Mouse (Mus musculus): ENCODE data around the gene Eya3.
A peak's percentile ranks its signal among the peaks of the same experiment; 100 is the strongest.

DNA sequence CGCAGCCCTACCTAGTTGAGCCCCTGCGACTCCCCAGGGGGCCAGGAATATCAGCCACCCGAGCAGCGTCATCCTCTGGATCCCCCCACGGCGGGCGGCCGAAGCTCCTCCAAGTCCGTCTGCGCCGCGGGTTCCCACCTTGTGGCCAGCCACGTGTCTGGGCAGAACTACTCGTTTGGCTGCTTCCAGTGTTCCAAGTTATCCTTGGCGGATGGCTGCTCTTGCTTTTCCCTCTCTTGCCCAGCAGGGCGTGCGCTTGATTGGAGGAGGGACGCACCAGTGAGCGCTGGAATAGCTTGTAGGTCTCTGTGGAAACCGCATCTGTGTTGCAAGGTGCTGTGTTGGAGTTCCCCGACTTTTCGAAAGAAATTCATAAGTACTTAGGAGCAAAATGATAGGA lies 118.2 kb downstream of the Eya3 start, which contains the start of gene Smpdl3b:
- peak; percentile 8 for TF ChIP-seq CTCF (IDR thresholded peaks at IDR 0.05; ENCODE audit: control insufficient read depth, insufficient read depth, insufficient read length)
- no peak for TF ChIP-seq MYOD1 (IDR thresholded peaks at IDR 0.05; ENCODE audit: control insufficient read depth, insufficient read length, low read depth)
- peak; percentile 24 for TF ChIP-seq USF1 (IDR thresholded peaks at IDR 0.05; ENCODE audit: low read depth)
- TF ChIP-seq MAX (IDR thresholded peaks at IDR 0.05): peak; percentile 98
- peak; percentile 30 for TF ChIP-seq CEBPB (IDR thresholded peaks at IDR 0.05; ENCODE audit: low read depth)
- TF ChIP-seq MYOG (IDR thresholded peaks at IDR 0.05; ENCODE audit: control insufficient read depth, extremely low read depth, insufficient read length): no peak
- no peak for TF ChIP-seq FOSL1 (IDR thresholded peaks at IDR 0.05; ENCODE audit: insufficient read depth, low read length, poor library complexity, severe bottlenecking)
